In the genomic region with DNA sequence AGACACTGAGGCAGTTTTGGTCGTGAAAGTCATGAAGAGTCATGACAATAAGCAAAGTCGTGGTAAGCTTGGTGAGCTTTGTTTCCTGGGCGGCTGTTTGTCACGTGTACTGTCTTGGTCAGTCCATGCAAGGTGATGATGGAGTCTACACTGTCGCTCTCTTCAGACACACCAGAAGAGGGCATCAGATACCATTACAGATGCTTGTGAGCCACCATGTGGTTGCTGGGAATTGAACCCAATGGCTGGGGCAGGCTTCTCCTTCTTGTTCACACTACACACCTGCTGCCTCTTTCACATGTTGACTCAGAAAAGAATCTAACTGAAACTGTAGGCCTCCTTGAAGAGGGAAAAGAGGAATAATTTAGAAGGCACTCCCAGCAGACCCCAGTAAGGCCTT, we compare ENCODE assay signal across 15 mouse cellular contexts.
"Had no signal": no experiment of that assay in that cellular context is flagged by ENCODE, and none has a peak within 500 bp of the region (broad histone marks: within the 10 kb centered on the region; RNA-seq: fewer than 3 reads in every experiment).

No protein-coding gene starts in this region.

- H3K36me3 ChIP-seq: kidney, embryonic 15.5 days; limb, embryonic 13.5 days; liver, embryonic 12.5 days; midbrain, embryonic 15.5 days; neural tube, embryonic 13.5 days; stomach, embryonic 15.5 days had no signal

- H3K27ac ChIP-seq: kidney, embryonic 15.5 days; limb, embryonic 13.5 days; liver, embryonic 12.5 days; midbrain, embryonic 15.5 days; neural tube, embryonic 13.5 days; stomach, embryonic 15.5 days had no signal

- H3K27me3 ChIP-seq: kidney, embryonic 15.5 days; limb, embryonic 13.5 days; liver, embryonic 12.5 days; midbrain, embryonic 15.5 days; neural tube, embryonic 13.5 days; stomach, embryonic 15.5 days had no signal

- ATAC-seq: liver, embryonic 12.5 days; midbrain, embryonic 15.5 days had no signal

- H3K9me3 ChIP-seq: kidney, embryonic 15.5 days; limb, embryonic 13.5 days; liver, embryonic 12.5 days; midbrain, embryonic 15.5 days; neural tube, embryonic 13.5 days; stomach, embryonic 15.5 days had no signal

- H3K4me3 ChIP-seq: kidney, embryonic 15.5 days; limb, embryonic 13.5 days; liver, embryonic 12.5 days; midbrain, embryonic 15.5 days; neural tube, embryonic 13.5 days; stomach, embryonic 15.5 days had no signal

- DNase-seq: kidney, adult 18-20 months; kidney, postnatal 14 days; layer of hippocampus, postnatal 36 days; left cerebral cortex, postnatal 4 days; lung, embryonic 14.5 days; lung, postnatal 14 days; retina, postnatal 1 day; thymus, adult 2 months; thymus, postnatal 25 days had no signal

- H3K4me1 ChIP-seq: limb, embryonic 13.5 days; midbrain, embryonic 15.5 days had no signal
